In genomic region chr3:87508205-87508901, GRCm38 (mm10) we compare ENCODE assay signal across 8 mouse cellular contexts. TPM values are rescaled to one million over a fixed set of nuclear protein-coding genes. Genes with fewer than 3 reads are reported as not detected.
DNase-seq lines count a peak whose midpoint lies in the region; ATAC-seq lines count a peak whose summit lies in the region.

No protein-coding gene starts in this region.

- no peak overlapping the region for H3K27ac ChIP-seq in forebrain, embryonic 16.5 days (ENCODE audit: low read length)
- no peak overlapping the region for H3K27ac ChIP-seq in liver, embryonic 16.5 days (ENCODE audit: low read length)
- H3K27ac ChIP-seq in neural tube, embryonic 13.5 days (replicated peaks): no peak overlapping the region

- H3K4me3 ChIP-seq in forebrain, embryonic 16.5 days (replicated peaks; ENCODE audit: low read length): peak overlapping the region; percentile 10
- H3K4me3 ChIP-seq in liver, embryonic 16.5 days (ENCODE audit: low read depth, low read length): no peak overlapping the region
- peak overlapping the region; percentile 15 for H3K4me3 ChIP-seq in neural tube, embryonic 13.5 days

- ATAC-seq in forebrain, embryonic 16.5 days: peak; percentile 82
- peak; percentile 70 for ATAC-seq in liver, embryonic 16.5 days (ENCODE audit: low read depth)
- peak; percentile 76 for ATAC-seq in neural tube, embryonic 13.5 days (ENCODE audit: low read depth)

- DNase-seq in ES-CJ7 (ENCODE audit: low read depth, low spot score): peak; percentile 83
- DNase-seq in cerebellum, adult 11 months: peak; percentile 77
- DNase-seq in heart, postnatal 25 days (ENCODE audit: low spot score): peak; percentile 45
- peak; percentile 93 for DNase-seq in large intestine, adult 2 months (ENCODE audit: low read depth, low spot score)
- DNase-seq in telencephalon, adult 2 months (ENCODE audit: low read depth, low spot score): peak; percentile 44

- H3K4me1 ChIP-seq in forebrain, embryonic 16.5 days (replicated peaks; ENCODE audit: control insufficient read depth, insufficient read depth, low read length): peaks cover 4% of the 10 kb centered on the region; the same call in 1 of the 2 replicates
- H3K4me1 ChIP-seq in liver, embryonic 16.5 days (ENCODE audit: control insufficient read depth, low read depth, low read length): peaks cover 17% of the 10 kb centered on the region
- peaks cover 11% of the 10 kb centered on the region; the same call in 1 of the 2 replicates for H3K4me1 ChIP-seq in neural tube, embryonic 13.5 days (replicated peaks)

- no peaks in the 10 kb centered on the region for H3K27me3 ChIP-seq in forebrain, embryonic 16.5 days (replicated peaks; ENCODE audit: control insufficient read depth, insufficient read depth, low read length)
- no peaks in the 10 kb centered on the region for H3K27me3 ChIP-seq in liver, embryonic 16.5 days (ENCODE audit: control insufficient read depth, insufficient read depth, low read depth, low read length)
- H3K27me3 ChIP-seq in neural tube, embryonic 13.5 days: no peaks in the 10 kb centered on the region; the same call in 1 of the 2 replicates

- no peaks in the 10 kb centered on the region for H3K36me3 ChIP-seq in forebrain, embryonic 16.5 days (ENCODE audit: control insufficient read depth, insufficient read depth)
- no peaks in the 10 kb centered on the region for H3K36me3 ChIP-seq in liver, embryonic 16.5 days (ENCODE audit: control insufficient read depth, insufficient read depth)
- H3K36me3 ChIP-seq in neural tube, embryonic 13.5 days: no peaks in the 10 kb centered on the region

- whole genome bisulfite sequencing in forebrain, embryonic 16.5 days: 18% methylated on average over 17 of the region's 17 CpGs
- WGBS in large intestine, adult 2 months: 14% methylated on average over 17 of the region's 17 CpGs
- 30% methylated on average over 17 of the region's 17 CpGs for WGBS in liver, embryonic 16.5 days (ENCODE audit: insufficient replicate concordance)
- 24% methylated on average over 17 of the region's 17 CpGs for WGBS in neural tube, embryonic 13.5 days

- peak overlapping the region; percentile 39 for H3K4me2 ChIP-seq in forebrain, embryonic 16.5 days (ENCODE audit: low read length)
- H3K4me2 ChIP-seq in liver, embryonic 16.5 days (ENCODE audit: low read depth, low read length): no peak overlapping the region
- peak overlapping the region; percentile 47 for H3K4me2 ChIP-seq in neural tube, embryonic 13.5 days

- intact Hi-C loops in heart, postnatal 25 days (cut with DNase I): loop anchor here (1.0 kb wide), 1 partner anchor 54 kb away; no protein-coding TSS in a partner anchor

- H3K9me3 ChIP-seq in forebrain, embryonic 16.5 days (ENCODE audit: control insufficient read depth, low read length): no peaks in the 10 kb centered on the region
- H3K9me3 ChIP-seq in liver, embryonic 16.5 days (replicated peaks; ENCODE audit: control insufficient read depth, low read length): no peaks in the 10 kb centered on the region
- H3K9me3 ChIP-seq in neural tube, embryonic 13.5 days: no peaks in the 10 kb centered on the region

- H3K9ac ChIP-seq in forebrain, embryonic 16.5 days (replicated peaks; ENCODE audit: low read depth, low read length): peak overlapping the region; percentile 27
- H3K9ac ChIP-seq in liver, embryonic 16.5 days (ENCODE audit: low read depth, low read length): no peak overlapping the region
- H3K9ac ChIP-seq in neural tube, embryonic 13.5 days: peak overlapping the region; percentile 50; the same call in 1 of the 2 replicates

RNA-seq across cellular contexts. Expression of gene Etv3, which starts 16.9 kb away (rescaled TPM):
- polyA plus RNA-seq in forebrain, embryonic 16.5 days (2015; fragmentation: Nextera tagmentation; extraction: Ambion mirVana): 12.1 and 12.4 TPM in 2 replicates
- total RNA-seq in heart, postnatal 25 days (2021): 10 to 100 TPM; 17.7 to 18.3 TPM
- 13.1 and 25.2 TPM in 2 replicates for polyA plus RNA-seq in large intestine, adult 2 months (2012; rRNA removed)
- 3.6 and 3.7 TPM in 2 replicates for polyA plus RNA-seq in liver, embryonic 16.5 days (2015; fragmentation: Nextera tagmentation; extraction: Ambion mirVana)
- 10.4 and 10.8 TPM in 2 replicates for polyA plus RNA-seq in neural tube, embryonic 13.5 days (2015; fragmentation: Nextera tagmentation; extraction: Ambion mirVana)
